Mouse (Mus musculus): ENCODE measurements around the gene Tk1.

Gene Tk1

DNA sequence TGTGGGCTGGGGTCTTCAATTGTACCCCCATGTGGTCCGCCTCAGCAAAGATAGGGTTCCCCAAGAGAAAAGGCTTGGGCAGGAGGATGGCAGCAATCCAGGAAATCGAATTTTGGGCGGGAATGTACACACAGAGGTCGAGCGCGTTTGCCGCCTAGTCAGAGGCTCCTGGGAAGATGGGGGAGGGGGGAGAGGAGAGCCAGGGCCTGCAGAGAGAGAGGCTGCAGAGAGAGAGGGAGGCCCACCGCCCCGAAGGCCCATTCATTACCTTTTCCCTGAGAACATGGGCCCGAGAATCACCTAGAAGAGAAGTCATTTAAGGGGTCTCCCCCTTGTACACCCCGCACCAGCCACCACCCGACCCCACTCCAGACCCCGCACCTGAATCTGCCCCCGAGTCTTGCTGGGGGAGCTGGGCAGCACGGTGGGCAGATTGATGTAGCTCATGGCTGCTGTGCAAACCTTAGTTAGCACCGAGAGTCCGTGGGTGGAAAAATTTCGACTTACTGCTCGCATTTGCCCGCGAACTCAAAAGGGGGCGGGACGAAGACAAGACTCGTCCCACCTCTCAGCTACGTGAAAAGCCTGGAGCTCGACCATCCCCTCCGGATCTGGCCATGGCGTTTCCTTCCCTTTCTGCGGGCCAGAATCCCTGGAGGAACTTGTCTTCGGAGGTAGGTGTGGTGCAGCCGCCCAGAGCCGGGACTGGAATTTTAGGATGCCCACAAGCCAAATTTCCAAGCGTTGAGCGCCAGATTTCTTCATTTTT lies at the start of gene Tk1, which contains the start of gene Afmid:
Gene Tk1, minus strand, starts transcription at position 760 of the 769 bp plus-strand sequence.
Gene Afmid, plus strand, starts transcription at position 592 of the 769 bp plus-strand sequence.
- DNase-seq (ENCODE audit: low read depth) = peak; percentile 66

DNA sequence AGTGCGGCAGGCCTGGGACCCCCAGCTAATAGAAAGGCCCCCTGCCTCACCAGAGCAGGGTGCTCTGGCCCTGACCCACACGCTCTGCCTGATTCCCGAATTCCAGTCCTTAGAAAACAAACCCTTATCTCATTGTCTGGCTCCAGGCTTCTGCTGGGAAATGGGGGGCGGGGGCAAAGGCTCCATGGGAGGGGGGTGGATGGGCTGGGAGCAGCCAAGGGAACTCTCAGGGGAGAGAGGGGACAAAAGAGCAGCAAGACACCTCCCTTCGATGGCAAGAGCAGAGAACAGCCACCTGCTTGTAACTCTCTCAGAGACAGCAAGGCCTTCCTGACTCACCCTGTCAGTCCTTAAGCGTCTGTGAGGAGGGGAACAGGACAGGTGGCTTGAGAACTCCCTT lies 49.8 kb upstream of the Tk1 start:
- DNase-seq (ENCODE audit: low read depth) = no peak

DNA sequence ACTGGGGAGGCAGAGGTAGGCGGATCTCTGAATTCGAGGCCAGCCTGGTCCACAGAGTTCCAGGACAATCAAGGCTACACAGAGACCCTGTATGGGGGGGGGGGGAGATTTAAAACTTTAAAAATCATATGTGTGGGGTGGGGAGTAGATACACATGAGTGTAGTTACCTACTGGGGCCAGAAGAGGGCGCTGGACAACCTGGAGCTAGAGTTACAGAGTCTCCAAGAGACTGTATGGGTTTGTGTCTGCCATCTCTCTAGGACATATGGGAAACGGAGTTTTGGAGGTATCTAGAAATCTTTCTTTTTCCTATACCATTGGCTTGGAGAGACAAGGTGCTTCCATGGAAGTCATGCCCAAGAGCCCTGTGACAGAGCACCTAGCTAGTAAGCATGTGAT lies 48.5 kb upstream of the Tk1 start:
- peak; percentile 68 for DNase-seq (ENCODE audit: low read depth)

DNA sequence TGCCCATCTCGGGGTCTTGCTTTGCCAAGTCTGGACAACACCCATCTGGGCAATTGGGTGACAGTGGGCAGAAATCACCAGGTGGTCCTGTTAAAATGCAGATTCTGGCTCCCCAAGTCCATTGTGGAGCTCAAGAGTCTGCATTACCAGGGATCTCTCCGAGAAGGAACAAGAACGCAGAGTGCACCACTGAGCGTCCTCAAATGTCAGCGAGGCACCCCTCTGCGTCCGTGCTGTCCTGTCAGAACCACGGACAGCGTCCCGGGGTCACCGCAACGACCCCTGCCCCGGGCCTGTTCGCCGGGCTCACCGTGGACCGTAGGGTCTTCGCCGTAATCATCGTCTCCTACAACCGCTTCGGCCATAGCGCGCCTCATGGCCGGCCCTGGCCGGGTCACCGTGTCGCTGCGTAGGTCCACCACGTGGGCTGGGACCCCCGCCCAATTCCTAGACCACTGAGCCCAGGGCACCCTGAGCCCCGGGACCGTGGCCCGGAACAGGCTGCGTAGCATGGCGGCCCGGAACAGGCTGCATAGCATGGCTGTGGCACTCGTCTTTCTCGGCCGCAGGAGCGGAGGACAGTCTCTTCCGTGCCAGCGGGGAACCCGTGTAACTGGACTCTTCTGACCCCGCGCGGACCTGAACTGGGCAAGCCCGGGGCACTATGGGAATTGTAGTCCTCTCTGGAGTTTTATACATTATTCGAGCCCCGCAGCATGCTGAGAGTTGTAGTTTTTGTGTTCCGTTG lies 47.1 kb upstream of the Tk1 start, which contains the start of gene Tha1:
Gene Tha1, minus strand, starts transcription at position 621 of the 748 bp plus-strand sequence.
- DNase-seq (ENCODE audit: low read depth) = peak; percentile 57

DNA sequence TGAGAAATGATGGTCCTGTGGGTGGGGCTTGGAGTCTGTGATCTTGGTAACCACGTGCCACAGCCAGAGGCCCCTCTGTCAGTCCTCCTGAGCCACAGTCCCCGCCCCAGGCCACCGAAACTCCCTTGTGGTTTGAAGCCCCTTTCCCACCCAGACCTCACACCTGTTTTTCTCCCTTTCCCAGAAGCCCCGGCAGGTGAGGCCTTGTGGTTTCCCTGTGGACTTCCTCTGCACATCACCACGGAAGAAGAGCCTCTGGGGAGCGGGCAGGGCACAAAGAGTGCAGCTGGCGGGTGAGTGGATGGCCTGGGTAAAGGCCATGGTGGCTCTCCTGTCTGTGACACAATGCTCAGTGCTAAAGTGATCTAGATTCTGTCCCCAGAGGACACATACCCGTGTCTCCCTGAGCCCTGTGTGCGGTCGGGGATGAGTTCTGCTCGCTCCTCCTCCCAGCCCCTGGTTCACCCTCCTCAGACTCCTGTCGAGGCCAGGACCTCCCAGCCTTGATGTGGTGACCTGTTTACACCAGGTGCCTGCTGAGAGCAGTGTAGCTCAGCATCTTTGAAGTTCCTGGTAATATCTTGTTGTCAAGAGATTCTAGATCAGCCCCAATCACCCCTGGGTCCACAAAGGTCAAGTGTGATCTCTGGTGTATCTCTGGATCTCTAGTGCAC lies 46.2 kb upstream of the Tk1 start:
- DNase-seq (ENCODE audit: low read depth) = peak; percentile 91

DNA sequence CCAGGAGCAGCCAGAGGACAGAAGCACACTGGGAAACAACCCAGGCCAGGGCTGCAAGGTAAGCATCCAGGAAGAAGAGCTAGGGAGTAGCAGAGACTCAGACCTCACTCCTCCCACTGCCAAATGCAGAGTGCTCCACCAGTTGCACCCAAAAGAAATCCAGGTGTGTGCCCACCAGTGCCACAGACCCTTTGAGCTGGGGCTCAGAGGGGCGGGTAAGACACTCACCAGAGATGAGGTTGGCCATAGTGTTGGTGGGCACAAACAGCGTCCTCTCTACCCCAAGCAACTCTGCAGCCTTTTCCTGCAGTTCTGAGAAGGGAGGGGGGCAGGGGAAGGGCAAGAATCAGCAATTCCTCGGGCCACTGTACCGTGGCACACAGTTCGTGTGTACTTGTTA lies 45.5 kb upstream of the Tk1 start:
- DNase-seq (ENCODE audit: low read depth) = no peak

DNA sequence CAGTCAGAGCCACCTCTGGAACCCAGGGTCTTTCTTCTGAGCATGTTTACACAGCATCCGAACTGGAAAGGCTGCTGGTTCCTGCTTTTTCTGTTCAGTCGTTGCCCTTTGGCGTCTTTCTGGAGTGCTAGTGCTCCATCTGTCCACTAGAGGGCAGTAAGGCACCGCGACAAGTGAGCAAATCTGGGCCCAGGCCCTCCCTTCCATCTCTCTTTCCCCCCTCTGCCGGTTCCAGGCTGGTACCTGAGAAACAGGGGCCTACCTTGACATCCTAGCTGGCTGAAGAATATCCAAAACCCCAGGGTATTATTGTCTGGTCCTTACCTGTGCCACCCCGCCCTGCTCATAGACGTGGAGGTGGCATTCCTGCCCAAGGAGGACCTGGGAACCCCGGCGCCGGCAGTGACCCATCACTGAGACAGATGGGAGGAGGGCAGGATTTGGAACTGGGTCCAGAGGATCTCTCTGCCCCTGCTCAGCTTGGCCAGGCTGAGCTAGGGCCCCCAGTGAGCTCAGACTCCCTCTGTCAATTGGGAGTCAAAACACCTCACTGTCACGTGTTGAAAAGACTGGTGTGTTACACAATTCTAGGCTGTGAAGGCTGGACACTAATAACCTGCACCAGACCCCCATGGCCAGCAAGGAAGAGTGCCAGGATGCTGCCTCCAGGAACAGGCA lies 44.9 kb upstream of the Tk1 start:
- DNase-seq (ENCODE audit: low read depth) = peak; percentile 92

DNA sequence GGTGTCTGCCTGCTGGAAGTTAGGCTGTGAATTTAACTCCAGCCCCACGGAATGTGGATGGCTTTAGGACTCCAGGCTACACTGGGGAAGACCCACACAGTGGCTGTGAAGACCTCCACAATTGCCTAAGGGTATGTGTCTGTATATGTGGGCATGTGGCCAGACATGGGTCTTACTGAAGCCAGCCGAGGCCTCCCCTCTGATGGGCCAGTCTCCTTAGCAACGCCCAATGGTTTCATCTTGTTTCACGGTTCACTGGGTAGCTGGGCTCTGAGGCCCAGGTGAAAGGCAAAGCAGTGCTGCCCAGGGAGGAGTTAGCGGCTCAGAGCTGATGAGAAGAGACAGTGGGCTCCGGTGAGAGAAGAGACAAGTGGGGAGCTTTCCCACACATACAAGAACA lies 40.1 kb upstream of the Tk1 start:
- no peak for DNase-seq (ENCODE audit: low read depth)

DNA sequence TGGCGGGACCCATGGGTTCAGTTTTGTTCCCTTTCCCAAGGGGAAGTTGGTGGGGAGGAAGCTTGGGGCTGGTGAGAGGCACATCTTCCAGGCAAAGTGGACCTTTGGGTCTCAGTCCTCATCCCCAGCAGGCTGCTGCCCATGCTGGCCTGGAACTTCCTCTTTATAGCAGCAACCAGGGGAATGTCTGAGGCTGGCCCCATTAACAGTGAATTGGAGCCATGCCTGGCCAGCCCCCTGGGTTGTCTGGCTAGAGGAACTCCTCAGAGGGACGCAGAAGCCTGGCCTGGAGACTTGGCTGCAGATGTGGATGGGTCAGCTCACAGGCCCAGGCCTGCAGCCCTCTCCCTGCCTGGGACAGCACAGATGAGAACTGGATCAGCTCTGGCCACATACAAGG lies 38.9 kb upstream of the Tk1 start:
- no peak for DNase-seq (ENCODE audit: low read depth)

DNA sequence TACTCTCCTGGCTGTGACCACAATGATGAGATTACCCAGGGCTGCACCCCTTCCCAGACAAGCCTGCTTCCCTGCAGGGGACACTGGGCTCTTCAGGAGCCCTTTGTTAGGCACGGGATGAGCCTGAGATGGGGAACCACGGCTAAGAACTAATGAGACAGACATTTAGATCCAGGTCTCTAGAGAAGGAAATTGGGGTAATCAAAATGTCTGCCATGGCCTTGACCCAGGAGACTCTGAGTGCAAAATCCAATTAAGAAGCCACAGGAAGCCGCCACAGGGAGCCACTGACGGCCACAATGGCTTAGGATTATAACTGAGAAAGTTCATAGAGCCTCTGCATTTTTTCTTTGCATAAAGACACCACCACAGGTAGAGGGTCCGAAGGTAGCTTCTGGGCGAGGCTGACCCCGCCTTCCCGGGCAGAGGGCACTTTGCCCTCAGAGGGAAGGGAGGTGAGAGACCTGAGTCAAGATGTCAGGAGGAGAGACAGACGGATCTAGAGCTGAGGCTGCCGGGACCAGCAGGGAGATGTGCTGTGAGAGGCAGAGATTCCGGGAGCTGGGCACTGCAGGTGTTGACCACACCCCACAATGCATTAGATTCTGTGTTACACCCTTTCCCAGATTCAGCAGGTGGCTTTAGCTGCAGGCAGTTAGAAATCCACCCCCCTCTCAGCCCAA lies 37.4 kb upstream of the Tk1 start:
- no peak for DNase-seq (ENCODE audit: low read depth)

DNA sequence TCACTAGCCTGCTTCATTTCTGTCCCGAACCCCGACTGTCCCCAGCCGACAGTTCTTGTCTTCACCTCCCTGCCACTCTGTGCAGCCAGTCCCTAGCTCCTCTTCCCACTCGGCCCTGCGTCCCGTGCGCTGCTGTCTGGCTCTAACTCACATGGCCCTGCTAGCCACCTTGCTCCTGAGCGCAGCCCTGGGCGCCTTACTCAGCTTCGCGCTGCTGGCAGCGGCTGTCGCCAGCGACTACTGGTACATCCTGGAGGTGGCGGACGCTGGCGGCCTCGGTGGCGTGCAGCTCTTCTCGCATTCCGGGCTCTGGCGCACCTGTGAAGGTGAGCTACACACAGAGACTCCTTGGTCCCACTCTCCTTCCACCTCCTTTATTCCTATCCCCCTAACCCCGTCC lies 34.7 kb upstream of the Tk1 start, which contains the start of gene Tmem235:
Gene Tmem235, plus strand, starts transcription at position 152 of the 400 bp plus-strand sequence.
- peak; percentile 54 for DNase-seq (ENCODE audit: low read depth)

DNA sequence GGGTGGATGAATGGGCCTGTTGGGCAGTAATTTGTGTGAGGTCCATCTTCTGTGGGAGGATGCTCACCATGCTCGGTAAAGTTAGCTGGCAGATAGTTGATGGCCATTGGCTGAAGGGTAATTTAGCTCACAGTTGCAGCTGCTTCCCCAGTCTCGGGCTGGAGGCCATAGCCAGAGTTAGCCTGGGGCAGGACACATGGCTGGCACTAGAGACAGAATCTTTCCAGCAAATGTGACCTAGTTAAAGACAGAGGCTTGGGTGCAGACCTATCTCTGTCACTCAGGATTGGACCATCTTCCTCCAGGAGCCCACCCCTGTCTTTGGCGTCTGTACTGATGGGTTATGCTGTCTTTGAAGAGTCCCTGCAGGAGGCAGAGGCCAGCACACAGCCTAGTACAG lies 32.5 kb upstream of the Tk1 start:
- DNase-seq (ENCODE audit: low read depth) = no peak

DNA sequence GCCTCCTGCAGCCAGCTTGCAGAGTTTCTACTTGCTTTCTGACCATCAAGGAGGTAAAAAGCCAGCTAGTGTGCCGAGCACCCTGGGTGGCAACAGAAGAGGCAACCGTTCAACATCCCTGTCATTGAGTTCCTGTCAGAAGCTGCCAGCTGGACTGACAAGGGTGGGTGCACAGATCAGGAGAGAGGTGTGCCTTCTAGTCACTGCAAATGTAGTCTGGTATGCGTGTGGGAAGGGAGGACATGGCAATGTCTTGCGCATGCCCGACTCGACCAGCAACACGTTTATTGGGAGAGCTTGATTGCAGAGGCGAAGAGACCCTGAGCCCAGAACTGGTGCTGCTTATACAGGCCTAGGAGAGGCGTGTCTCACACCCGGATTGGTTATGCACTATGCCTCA lies 31.6 kb upstream of the Tk1 start:
- no peak for DNase-seq (ENCODE audit: low read depth)

DNA sequence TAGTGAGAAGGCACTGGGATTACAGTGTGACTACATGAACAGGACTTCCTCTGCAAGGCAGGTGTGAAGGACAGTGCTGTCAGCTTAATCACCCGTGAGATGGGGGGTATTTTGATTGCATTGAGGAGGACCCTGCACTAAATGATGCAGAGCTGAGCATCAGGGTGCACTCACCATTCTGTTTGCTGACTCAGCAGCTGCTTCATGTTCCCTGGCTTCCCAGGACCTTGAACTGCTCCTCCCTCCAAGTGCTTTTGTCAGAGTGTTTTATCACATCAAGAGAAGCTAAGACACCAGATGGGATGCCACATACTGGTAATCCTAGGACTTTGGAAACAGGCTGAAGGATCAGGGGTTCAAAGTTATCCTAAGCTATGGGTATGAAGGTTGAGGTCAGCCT lies 30.1 kb upstream of the Tk1 start:
- no peak for DNase-seq (ENCODE audit: low read depth)

DNA sequence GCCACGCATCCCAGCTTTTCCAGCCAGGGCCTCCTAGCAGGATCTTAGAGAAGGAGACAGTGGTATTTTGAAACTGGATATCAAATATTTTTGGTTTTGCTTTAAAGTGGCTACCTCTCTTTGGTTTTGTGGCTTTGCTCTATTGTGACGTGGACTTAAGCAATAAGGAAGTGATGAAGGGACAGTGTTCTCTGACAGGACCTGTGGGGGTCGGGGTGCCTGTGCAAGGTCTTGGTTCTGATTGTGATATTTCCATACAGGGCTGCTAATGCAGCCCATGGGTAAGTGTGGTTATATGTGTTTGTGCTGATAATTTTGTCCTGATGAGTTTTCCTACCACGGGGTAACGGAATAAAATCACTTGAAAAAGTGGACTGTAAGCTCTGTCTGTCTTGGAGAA lies 29.5 kb upstream of the Tk1 start:
- no peak for DNase-seq (ENCODE audit: low read depth)

DNA sequence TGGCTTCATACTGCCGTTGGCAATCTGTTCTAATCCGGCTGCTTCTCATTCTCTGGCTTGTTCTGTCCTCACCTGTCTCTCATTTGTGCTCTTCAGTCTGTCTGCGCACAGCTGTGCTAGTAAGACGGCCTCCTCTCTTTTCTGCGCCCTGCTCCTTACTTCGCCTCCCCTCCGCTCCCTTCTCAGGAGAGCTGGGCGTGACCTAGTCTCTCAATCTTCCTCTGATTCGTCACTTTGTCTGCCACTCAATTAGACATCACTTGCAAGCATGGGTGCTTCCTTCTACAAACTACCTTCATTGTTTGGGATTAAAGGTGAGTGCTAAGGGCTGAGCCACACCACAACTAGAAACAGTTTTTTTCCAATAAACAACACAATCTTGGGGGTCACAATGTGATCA lies 28.3 kb upstream of the Tk1 start:
- DNase-seq (ENCODE audit: low read depth) = no peak

DNA sequence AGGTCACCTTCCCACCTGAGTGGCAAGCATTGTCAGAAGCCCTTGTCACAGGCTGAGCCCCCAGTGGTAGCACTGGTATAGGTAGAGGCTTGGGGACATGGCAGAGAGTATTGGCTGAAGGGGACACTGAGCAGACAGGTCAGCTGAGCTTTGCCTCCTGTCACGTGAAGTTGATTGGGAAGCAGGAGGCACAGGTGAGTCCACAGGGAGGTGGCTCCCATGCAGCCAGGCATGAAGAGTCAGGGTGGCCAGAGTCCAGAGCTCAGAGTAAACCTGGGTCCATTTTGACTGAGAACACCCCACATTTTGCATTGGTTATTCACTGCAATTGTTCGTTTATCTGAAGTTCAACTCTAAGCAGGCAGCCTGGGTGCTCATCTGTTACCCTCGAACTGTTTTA lies 27.0 kb upstream of the Tk1 start:
- DNase-seq (ENCODE audit: low read depth) = no peak

DNA sequence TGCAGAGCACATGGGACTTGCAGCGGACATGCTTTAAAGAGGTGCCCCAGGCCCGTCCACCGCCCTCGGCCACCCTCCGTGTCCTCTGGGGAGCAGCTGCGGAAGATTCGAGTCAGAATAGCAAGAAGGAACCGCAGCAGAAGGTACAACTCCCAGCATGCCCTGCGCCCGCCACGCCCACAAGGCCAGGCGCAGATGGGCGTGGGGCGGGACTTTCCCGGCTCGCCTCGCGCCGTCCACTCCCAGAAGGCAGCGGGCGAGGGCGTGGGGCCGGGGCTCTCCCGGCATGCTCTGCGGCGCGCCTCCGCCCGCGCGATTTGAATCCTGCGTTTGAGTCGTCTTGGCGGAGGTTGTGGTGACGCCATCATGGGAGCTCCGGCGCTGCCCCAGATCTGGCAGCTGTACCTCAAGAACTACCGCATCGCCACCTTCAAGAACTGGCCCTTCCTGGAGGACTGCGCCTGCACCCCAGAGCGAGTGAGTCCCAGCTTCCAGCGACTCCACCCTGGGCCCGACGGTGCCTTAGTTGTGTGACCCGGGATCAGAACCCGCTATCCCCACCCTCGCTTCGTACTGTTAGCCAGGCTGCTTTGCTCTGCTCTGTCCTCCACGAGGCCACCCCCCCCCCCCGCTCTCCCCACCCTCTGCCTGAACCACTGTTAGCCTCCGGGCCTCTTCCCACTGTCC lies 23.2 kb upstream of the Tk1 start, which contains the start of gene Birc5:
Gene Birc5, plus strand, starts transcription at position 267 of the 687 bp plus-strand sequence.
- DNase-seq (ENCODE audit: low read depth) = peak; percentile 98

DNA sequence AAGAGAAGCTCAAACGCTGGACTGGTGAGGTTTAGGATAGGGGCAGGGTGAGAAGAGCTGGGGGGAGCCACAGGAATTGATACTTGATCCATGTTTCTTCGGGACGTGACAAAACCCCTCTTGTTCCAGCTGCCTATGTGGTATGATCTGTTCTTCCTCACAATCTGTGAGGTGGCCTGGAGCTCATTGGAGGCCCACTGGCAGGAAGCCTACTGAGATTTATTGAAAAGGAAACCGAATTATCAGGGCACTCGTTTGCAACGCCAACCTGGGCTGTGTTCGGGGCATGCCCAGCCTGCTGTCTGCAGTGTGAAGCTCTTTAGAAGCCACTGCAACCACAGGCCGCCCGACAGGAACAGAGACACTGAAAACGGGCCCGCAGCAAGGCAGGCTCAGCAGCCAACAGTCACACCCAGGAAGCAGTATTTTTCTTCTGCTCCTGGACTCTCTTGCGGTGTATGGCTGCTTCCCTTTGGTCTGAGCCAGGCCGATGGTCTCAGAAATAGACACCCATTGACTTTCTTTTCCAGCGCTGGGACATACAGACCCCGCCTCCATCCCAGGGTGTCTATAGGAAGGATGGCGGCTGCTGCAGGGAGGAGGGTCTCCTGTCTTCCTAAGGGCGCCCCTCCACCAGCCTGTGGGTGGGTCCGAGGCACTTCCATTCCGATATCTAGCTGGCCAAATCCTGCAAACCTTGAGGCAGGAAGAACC lies 22.5 kb upstream of the Tk1 start:
- peak; percentile 80 for DNase-seq (ENCODE audit: low read depth)

DNA sequence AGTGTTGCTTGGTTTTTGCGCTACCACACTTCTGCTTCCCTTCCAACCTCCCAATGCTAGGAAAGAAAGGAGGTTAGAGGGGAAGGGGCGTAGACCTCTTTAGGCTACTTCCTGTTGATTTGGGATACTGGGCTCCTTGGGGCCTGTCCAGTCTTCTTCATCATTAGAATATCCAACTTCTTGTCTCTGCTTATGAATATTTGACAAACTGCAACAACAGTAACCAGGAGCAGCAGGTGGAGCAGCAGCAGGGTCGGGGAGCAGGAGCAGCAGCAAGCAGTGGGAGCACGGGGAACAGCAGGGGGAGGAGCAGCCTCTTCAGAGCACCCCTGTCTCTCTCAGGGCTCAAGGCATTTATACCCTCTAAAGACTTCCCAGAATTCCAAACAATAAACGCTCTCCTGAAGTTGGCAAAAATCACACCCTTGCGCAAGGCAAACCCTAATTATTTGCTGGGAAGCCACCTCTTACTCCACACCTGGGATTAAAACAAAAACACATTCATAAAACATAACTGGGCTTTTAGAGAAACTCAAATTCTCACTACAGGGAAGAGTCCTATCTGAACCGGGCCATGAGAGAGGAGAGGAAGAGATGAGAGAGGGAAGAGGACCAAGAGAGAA lies 21.8 kb upstream of the Tk1 start:
- DNase-seq (ENCODE audit: low read depth) = no peak
